Mouse (Mus musculus): ENCODE measurements at regions not wholly inside any gene's neighbourhood (a gene's known extent, or its start where the extent isn't known, plus 50 kb on each side); places are given as distances from the start of the nearest gene placed in this dataset.
A peak's percentile ranks its signal among the peaks of the same experiment; 100 is the strongest.

DNA sequence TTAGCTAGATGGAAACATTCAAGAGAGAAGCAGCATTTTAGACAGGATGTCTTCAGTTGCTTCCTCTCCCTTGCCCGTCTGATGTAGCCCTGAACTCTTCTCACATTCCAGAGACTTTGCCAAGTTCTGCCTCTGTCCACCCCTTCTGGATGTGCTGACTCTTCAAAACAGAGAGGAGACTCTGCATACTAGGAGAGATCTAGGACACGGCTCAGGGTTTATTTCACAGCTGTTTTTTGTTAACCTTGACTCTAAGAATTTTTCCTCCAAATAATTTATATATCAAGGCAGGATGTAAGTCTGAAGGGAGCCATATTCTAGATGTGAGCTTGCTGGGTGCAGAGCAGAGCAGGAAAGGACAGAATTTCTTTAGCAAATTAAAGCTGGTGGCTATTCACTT, 111.4 kb upstream of the Marcks start:
- H3K4me2 ChIP-seq (replicated peaks), result no peak overlapping the region
- H3K27ac ChIP-seq, result 0 out of 2 replicates have a peak overlapping the region, but pooled peaks have one; percentile 62
- ATAC-seq, result peak; percentile 91
- no peaks in the 10 kb centered on the region for H3K27me3 ChIP-seq (replicated peaks)
- H3K9ac ChIP-seq, result no peak overlapping the region
- no peak overlapping the region for H3K4me3 ChIP-seq (replicated peaks)
- H3K4me1 ChIP-seq (replicated peaks), result peaks cover 7% of the 10 kb centered on the region
- H3K36me3 ChIP-seq, result no peaks in the 10 kb centered on the region
- WGBS, result 29% methylated on average over 2 of the region's 2 CpGs
- H3K9me3 ChIP-seq, result no peaks in the 10 kb centered on the region

DNA sequence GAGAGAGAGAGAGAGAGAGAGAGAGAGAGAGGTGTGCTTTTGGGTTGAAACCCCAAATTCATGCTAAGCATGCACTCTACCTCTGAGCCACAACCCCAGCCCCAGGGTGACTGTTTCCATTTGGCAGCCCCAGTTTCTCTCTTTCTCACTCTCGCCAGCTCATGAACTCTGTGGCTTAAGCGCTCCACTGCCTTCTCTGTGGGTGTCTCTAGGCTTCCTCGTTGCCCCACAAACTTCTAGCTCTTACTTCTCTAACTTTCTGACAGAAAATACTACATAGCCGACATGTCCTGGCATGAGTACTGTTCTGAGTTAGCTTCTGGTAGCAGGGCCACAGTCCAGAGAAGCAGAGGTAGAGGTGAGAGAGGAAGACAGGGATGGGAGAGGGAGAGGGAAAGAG, 110.8 kb upstream of the Marcks start:
- Histone ChIP-seq H3K4me1 (replicated peaks) (peaks cover 7% of the 10 kb centered on the region), H3K27me3 (replicated peaks) (no peaks in the 10 kb centered on the region), H3K4me2 (replicated peaks) (no peak overlapping the region), H3K27ac (peak overlapping the region; percentile 62; the same call in 1 of the 2 replicates), H3K36me3 (no peaks in the 10 kb centered on the region), H3K4me3 (replicated peaks) (no peak overlapping the region), H3K9ac (no peak overlapping the region), H3K9me3 (no peaks in the 10 kb centered on the region)
- WGBS, result 82% methylated on average over 4 of the region's 4 CpGs
- ATAC-seq, result no peak

DNA sequence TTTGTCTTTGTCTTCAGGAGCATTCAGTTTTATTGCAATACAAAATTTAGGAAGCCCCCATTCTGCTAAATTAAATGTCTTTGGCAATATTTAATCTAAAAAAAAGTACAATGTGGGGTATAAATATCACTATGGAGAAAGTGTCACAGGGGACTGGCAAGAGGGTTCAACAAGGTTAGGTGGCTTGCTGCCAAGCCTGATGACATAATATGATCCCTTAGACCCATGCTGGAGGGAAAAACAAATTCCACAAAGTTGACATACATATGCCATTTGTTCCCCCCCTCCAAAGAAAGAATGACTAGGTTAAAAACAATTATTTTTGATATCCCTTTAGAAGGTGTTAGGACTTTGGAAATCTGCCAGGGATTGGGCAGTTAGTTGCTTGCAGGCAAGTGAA, 108.4 kb upstream of the Marcks start:
- ATAC-seq, result no peak
- no peak overlapping the region for H3K4me2 ChIP-seq (replicated peaks)
- H3K9ac ChIP-seq, result no peak overlapping the region
- no peaks in the 10 kb centered on the region for H3K27me3 ChIP-seq (replicated peaks)
- peaks cover 7% of the 10 kb centered on the region for H3K4me1 ChIP-seq (replicated peaks)
- H3K27ac ChIP-seq, result no peak overlapping the region
- no peaks in the 10 kb centered on the region for H3K36me3 ChIP-seq
- no peak overlapping the region for H3K4me3 ChIP-seq (replicated peaks)
- H3K9me3 ChIP-seq, result no peaks in the 10 kb centered on the region

DNA sequence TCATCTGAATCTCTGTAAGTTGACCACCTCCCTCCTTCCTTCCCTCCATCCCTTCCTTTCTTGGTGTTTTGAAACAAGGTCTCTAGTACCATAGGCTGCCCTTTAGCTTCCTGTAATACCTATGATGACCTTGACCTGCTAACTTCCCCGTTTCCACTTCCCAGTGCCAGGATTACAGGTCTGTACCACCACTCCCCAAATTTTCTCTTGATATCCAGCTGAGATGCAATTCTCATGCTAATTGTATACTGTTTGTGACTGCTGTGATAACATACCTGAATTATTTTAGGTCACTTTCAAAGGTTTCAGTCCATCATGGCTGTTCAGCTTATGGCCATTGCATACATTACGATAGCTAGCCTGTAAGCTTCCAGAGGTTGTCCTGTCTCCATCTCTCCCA, 104.4 kb upstream of the Marcks start:
- Histone ChIP-seq H3K4me2 (replicated peaks) (no peak overlapping the region), H3K4me3 (replicated peaks) (no peak overlapping the region), H3K27me3 (replicated peaks) (no peaks in the 10 kb centered on the region), H3K9me3 (no peaks in the 10 kb centered on the region), H3K4me1 (replicated peaks) (peaks cover 5% of the 10 kb centered on the region; the same call in 1 of the 2 replicates), H3K36me3 (no peaks in the 10 kb centered on the region), H3K27ac (no peak overlapping the region), H3K9ac (no peak overlapping the region)
- WGBS, result 82% methylated on average over 2 of the region's 2 CpGs
- no peak for ATAC-seq

DNA sequence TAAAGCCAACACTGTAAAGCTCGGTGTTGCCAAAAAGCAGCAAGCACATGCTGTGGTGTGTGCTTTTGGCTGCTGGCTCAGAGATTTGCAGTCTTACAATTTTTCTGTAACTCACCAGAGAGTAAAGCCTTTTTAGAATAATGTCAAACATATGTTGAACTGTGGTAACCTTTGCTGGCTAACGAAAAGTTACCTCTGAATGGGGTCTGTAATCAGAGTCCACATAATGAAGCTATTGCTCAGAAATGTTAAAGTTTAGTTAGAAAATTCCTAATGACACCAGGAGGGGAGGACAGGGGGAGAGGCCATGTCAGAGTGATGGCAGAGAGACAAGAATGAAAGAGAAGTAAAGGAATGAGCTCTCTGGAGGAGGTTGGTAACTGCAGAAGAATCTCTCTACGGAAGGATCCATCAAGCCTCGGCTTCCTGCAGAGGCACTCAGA, 103.1 kb upstream of the Marcks start:
- ATAC-seq, result no peak
- WGBS, result 47% methylated on average over 4 of the region's 4 CpGs
- no peaks in the 10 kb centered on the region for H3K36me3 ChIP-seq
- no peak overlapping the region for H3K4me2 ChIP-seq (replicated peaks)
- no peaks in the 10 kb centered on the region for H3K27me3 ChIP-seq (replicated peaks)
- H3K9me3 ChIP-seq, result no peaks in the 10 kb centered on the region
- no peak overlapping the region for H3K27ac ChIP-seq
- H3K4me1 ChIP-seq (replicated peaks), result peaks cover 5% of the 10 kb centered on the region; the same call in 1 of the 2 replicates
- no peak overlapping the region for H3K4me3 ChIP-seq (replicated peaks)
- no peak overlapping the region for H3K9ac ChIP-seq

DNA sequence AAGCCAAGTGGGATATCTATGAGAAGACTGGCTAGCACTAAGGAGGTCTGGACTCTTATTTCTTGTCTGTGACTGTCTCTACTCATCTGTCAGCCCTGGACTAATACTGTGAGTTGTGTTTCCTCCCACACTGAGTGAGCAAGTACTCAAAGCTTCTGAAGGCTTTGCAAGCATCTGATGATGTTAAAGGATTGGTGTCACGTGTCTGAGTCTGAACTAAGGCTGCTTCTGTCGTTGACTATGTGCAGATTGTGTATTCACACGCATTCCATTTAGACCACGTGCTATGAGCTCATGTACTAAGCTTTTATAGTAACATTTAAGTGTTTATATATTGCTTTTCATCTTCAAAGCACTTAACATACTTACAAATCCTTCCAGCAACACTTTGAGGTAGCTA, 101.9 kb upstream of the Marcks start:
- H3K4me2 ChIP-seq (replicated peaks), result no peak overlapping the region
- H3K4me1 ChIP-seq (replicated peaks), result peaks cover 5% of the 10 kb centered on the region; the same call in 1 of the 2 replicates
- no peak overlapping the region for H3K9ac ChIP-seq
- no peak overlapping the region for H3K4me3 ChIP-seq (replicated peaks)
- no peaks in the 10 kb centered on the region for H3K9me3 ChIP-seq
- no peaks in the 10 kb centered on the region for H3K27me3 ChIP-seq (replicated peaks)
- no peak overlapping the region for H3K27ac ChIP-seq
- 37% methylated on average over 4 of the region's 4 CpGs for WGBS
- ATAC-seq, result peak; percentile 72
- no peaks in the 10 kb centered on the region for H3K36me3 ChIP-seq

DNA sequence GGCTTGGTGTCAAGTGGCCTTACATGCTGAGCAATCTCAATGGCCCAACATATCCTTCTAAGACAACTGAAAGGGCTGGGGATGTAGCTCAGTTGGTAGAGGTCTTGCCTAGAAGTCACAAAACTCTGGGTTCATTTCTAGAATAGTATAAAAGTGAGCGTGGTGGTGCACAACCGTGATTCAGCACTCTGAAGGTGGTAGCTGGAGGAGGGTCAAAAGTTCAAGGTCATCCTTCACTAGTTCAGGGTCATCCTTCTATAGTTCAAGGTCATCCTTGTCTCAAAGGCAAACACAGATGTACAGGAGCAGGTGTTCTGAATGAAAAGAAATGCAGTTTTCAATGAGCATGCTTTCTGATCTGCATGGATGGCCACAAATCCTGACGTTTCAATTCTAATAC, 101.5 kb upstream of the Marcks start:
- H3K27me3 ChIP-seq (replicated peaks), result no peaks in the 10 kb centered on the region
- no peak overlapping the region for H3K4me3 ChIP-seq (replicated peaks)
- H3K27ac ChIP-seq, result no peak overlapping the region
- no peak for ATAC-seq
- no peak overlapping the region for H3K4me2 ChIP-seq (replicated peaks)
- H3K36me3 ChIP-seq, result no peaks in the 10 kb centered on the region
- H3K4me1 ChIP-seq (replicated peaks), result peaks cover 6% of the 10 kb centered on the region; the same call in 1 of the 2 replicates
- WGBS, result 68% methylated on average over 3 of the region's 3 CpGs
- no peaks in the 10 kb centered on the region for H3K9me3 ChIP-seq
- H3K9ac ChIP-seq, result no peak overlapping the region

DNA sequence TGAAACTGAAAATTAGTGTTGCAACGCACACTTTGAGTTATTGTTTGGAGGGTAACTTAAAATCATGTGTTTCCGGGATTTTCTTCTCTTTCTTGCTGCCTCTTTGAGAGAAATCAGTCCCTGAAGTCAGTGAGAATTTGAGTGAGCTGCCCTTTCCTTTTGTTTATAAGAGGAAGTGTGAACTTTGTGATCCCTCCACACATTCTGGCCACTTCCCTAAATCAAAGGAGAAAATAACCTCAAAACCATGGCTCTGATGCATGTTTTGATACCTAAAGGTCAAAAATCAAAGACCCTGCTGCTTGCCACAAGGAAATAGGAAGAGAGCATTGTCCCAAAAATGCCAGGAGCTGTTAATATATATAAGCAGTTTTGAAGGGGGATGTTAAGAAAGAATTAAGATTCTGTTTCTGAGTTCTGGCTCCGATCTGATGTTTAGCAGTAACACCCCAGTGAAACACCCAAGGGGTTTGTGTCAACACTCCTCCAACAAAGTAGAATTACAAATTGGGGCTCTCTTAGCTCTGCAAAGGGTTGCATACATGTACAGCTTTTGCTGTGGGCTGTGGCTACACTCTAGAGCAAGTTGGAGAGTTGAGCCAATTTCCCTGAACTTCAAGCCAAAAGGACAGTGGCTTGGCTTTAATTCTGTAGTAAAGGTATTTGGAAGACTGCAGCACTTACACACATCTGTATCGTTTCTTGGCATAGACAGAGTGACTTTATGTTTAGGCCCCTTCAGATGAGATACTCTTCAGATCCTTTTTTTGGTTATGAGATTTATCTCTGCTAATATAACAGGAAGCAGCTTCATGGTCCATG, 97.5 kb upstream of the Marcks start:
- 55% methylated on average over 4 of the region's 4 CpGs for WGBS
- ATAC-seq, result no peak
- H3K36me3 ChIP-seq, result no peaks in the 10 kb centered on the region
- no peak overlapping the region for H3K4me2 ChIP-seq (replicated peaks)
- no peaks in the 10 kb centered on the region for H3K9me3 ChIP-seq
- H3K27ac ChIP-seq, result peak overlapping the region; percentile 11; the same call in 1 of the 2 replicates
- H3K27me3 ChIP-seq (replicated peaks), result no peaks in the 10 kb centered on the region
- no peak overlapping the region for H3K9ac ChIP-seq
- H3K4me1 ChIP-seq (replicated peaks), result peaks cover 17% of the 10 kb centered on the region; the same call in 1 of the 2 replicates
- no peak overlapping the region for H3K4me3 ChIP-seq (replicated peaks)

DNA sequence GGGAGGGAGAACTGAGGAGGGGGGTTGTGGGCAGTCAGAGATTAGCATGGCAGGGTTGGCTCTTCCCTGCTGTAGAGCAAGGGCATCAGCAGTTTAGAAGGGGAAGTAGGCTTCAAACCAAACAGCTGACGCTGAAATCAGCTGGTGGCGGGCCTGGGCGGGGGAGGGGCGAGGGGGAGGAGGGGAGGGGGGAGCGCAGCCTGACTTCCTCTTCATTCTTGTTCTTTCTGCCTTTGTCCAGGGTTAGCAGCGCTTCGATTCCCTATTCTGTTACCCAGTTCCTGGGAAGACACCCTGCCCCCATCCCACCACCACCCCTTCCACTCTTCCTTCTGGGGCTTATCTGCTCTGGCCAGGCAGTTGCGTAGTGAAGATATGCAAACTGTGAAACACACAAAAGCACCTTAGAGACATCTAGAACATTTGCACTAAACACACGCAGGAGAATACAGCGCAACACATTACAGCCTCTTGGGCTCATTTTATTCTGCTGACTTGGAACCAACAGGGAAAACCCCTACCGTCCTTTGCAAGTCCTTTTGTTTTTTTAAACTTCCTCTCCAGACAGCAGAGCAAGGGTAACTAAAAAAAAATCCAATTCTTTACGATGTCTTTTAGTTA, 93.3 kb upstream of the Marcks start:
- no peaks in the 10 kb centered on the region for H3K27me3 ChIP-seq (replicated peaks)
- peak; percentile 85 for ATAC-seq
- 0 out of 2 replicates have a peak overlapping the region, but pooled peaks have one; percentile 10 for H3K4me3 ChIP-seq (replicated peaks)
- no peaks in the 10 kb centered on the region for H3K36me3 ChIP-seq
- WGBS, result 16% methylated on average over 11 of the region's 12 CpGs
- H3K9me3 ChIP-seq, result no peaks in the 10 kb centered on the region
- H3K9ac ChIP-seq, result no peak overlapping the region
- peaks cover 12% of the 10 kb centered on the region; the same call in 1 of the 2 replicates for H3K4me1 ChIP-seq (replicated peaks)
- peak overlapping the region; percentile 43 for H3K4me2 ChIP-seq (replicated peaks)
- no peak overlapping the region for H3K27ac ChIP-seq

DNA sequence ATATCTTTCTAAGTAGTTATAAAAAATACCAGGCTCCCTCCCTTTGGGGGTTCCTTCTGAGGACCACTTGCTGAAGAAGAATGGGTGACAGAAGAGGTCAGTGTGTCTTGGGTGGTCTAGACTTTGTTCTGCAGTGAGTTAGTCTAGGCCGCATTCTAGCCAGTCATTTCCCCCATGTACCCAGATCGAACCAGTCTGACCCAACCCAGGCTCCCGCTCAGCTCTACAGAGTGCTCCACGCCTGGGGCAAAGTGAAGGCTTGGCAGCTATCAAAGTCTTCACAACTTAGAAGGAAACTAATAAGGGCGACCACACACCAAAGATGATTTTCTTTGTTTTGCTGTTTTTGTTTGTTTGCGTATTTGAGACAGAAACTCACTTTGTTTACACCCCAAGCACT, 92.4 kb upstream of the Marcks start:
- Histone ChIP-seq H3K9me3 (no peaks in the 10 kb centered on the region), H3K9ac (no peak overlapping the region), H3K27ac (no peak overlapping the region), H3K4me3 (replicated peaks) (no peak overlapping the region), H3K4me1 (replicated peaks) (peaks cover 12% of the 10 kb centered on the region; the same call in 1 of the 2 replicates), H3K4me2 (replicated peaks) (no peak overlapping the region), H3K36me3 (no peaks in the 10 kb centered on the region), H3K27me3 (replicated peaks) (no peaks in the 10 kb centered on the region)
- ATAC-seq, result no peak
- WGBS, result 91% methylated on average over 6 of the region's 6 CpGs

DNA sequence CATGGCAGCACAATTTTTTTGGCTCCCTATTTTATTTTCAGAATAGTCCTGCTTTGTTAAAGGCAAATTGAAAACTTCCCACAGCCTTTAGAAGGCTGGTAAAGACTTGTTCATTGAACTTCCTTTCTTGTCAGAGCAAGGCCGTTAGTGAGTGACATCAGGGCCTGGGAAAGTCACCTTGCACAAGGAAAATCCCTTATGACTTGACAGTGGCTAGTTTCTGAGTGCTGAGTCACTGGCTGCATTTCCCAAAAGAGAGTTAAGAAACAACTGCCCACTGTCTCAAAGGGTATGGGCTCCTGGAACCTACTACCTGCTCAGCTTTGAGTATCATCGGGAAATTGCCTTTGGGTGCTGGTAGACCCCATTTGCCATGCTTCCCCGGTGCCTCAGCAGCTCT, 89.2 kb upstream of the Marcks start:
- Histone ChIP-seq H3K9me3 (no peaks in the 10 kb centered on the region), H3K9ac (no peak overlapping the region), H3K27me3 (replicated peaks) (no peaks in the 10 kb centered on the region), H3K4me2 (replicated peaks) (no peak overlapping the region), H3K36me3 (no peaks in the 10 kb centered on the region), H3K4me1 (replicated peaks) (0 out of 2 replicates have a peak, but pooled peaks cover 5% of the 10 kb centered on the region), H3K27ac (no peak overlapping the region), H3K4me3 (replicated peaks) (no peak overlapping the region)
- ATAC-seq, result no peak
- WGBS, result 88% methylated on average over 3 of the region's 3 CpGs

DNA sequence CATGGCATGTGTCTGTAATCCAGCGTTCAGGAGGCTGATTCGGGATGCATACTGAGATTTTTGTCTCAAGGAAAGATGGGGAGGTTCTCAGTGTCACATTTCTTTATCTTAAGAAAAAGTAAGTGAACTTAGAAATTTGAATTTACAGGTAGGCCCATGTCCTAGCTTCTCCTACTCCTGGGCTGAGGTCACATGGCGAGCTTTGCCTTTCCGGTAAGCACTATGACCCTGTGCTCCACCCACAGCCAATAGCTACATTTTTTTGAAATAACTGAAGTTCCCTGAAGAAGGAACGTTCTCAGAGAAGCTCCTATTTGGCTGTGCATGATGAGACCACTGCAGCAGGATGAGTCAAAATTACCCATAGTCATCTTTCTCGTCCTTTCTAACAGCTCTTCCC, 83.0 kb upstream of the Marcks start:
- Histone ChIP-seq H3K4me2 (replicated peaks) (no peak overlapping the region), H3K4me1 (replicated peaks) (peaks cover 7% of the 10 kb centered on the region; the same call in 1 of the 2 replicates), H3K27me3 (replicated peaks) (no peaks in the 10 kb centered on the region), H3K27ac (no peak overlapping the region), H3K36me3 (no peaks in the 10 kb centered on the region), H3K4me3 (replicated peaks) (no peak overlapping the region), H3K9ac (no peak overlapping the region), H3K9me3 (no peaks in the 10 kb centered on the region)
- 57% methylated on average over 6 of the region's 6 CpGs for WGBS
- no peak for ATAC-seq

Data from intestine, embryonic 15.5 days (tissue).